Mouse (Mus musculus): ENCODE measurements around the gene D6Ertd527e. TPM values are rescaled to one million over a fixed set of nuclear protein-coding genes. Genes with fewer than 3 reads are reported as not detected.

The D6Ertd527e gene
- polyA plus RNA-seq, 1 experiment from 2014 or later: 0.17 TPM

DNA sequence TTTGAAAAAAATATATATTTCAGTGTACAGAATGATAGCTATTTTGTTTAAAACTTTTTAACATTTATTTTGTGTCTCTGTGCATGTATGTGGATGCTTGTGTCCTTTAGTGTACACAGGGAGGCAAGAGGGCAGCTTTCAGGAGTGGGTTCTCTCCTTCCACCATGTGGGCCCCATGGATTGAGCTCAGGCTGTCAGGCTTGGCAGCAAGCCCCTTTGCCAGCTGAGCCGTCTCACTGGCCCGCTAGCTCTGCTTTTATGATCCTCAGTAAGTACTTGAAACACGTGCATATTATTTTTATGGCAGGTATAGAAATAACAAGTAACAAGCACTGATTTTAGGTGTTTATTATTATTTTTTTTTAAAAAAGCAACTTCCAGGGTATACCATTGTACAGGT lies 29.0 kb downstream of the D6Ertd527e start:
- Histone ChIP-seq H3K27ac (no peak overlapping the region), H3K9me3 (0 out of 2 replicates have a peak, but pooled peaks cover 4% of the 10 kb centered on the region), H3K4me3 (no peak overlapping the region), H3K27me3 (no peaks in the 10 kb centered on the region), H3K4me1 (no peaks in the 10 kb centered on the region), H3K9ac (no peak overlapping the region), H3K4me2 (replicated peaks) (no peak overlapping the region), H3K36me3 (peaks cover 29% of the 10 kb centered on the region)
- WGBS: 95% methylated on average over 3 of the region's 3 CpGs
- no peak for ATAC-seq (ENCODE audit: insufficient number of reproducible peaks, insufficient read depth, low FRiP score, low TSS enrichment)

DNA sequence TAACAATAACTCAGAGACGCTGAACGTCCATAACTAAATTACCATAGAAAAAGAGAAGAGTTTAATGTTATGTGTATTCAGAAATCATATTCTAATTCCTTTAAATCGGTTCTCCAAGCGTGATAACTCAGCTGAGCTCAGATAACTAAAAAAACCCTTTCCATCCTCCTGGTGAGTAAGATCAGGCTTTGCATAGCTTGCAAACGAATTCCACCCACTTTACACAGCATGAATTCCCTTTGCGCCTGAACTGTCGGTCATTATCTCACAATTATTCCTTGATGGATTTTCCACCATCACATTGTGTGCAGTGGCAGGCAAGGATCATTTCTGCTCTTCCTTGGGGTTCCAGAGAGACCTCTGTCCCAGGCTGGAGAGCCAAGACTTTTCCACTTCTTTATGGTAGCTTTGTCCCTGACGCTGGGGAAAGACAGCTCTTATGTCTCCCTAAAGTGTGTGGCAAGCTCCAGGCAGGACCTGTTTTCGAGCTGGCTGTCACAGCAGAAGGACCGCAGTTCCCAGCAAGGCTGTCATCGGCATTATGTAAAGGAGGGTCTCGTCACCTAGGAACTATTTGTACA lies 29.5 kb downstream of the D6Ertd527e start:
- H3K4me1 ChIP-seq: no peaks in the 10 kb centered on the region
- H3K4me3 ChIP-seq: no peak overlapping the region
- ATAC-seq (ENCODE audit: insufficient number of reproducible peaks, insufficient read depth, low FRiP score, low TSS enrichment): no peak
- no peak overlapping the region for H3K9ac ChIP-seq
- H3K27ac ChIP-seq: no peak overlapping the region
- H3K27me3 ChIP-seq: no peaks in the 10 kb centered on the region
- H3K36me3 ChIP-seq: peaks cover 29% of the 10 kb centered on the region
- H3K4me2 ChIP-seq (replicated peaks): no peak overlapping the region
- H3K9me3 ChIP-seq: 0 out of 2 replicates have a peak, but pooled peaks cover 4% of the 10 kb centered on the region
- 82% methylated on average over 12 of the region's 12 CpGs for WGBS

DNA sequence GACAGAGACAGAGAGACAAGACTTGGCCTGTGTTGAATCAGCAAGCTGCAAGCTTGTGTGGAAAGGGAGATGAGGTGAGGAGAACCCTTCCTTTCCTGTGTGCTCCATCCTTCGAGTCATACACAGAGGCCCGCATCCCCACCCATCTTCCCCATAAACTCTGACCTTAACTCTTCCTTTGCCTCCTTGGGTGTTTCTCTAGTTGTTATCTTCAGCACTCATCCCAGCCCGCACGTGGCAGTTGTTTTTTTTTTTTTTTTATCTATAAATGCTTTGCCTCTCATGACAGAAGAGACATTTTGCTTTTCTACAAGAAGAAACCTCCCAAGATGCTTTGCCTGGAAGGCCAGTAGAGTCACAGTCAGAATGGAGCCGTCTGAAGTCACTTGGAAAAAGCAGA lies 33.9 kb downstream of the D6Ertd527e start:
- peaks cover 4% of the 10 kb centered on the region; the same call in 1 of the 2 replicates for H3K4me1 ChIP-seq
- no peak overlapping the region for H3K27ac ChIP-seq
- H3K9me3 ChIP-seq: no peaks in the 10 kb centered on the region
- no peak overlapping the region for H3K4me2 ChIP-seq (replicated peaks)
- WGBS: 85% methylated on average over 5 of the region's 5 CpGs
- no peak overlapping the region for H3K9ac ChIP-seq
- no peaks in the 10 kb centered on the region for H3K27me3 ChIP-seq
- H3K4me3 ChIP-seq: no peak overlapping the region
- ATAC-seq (ENCODE audit: insufficient number of reproducible peaks, insufficient read depth, low FRiP score, low TSS enrichment): no peak
- peaks cover 27% of the 10 kb centered on the region for H3K36me3 ChIP-seq

DNA sequence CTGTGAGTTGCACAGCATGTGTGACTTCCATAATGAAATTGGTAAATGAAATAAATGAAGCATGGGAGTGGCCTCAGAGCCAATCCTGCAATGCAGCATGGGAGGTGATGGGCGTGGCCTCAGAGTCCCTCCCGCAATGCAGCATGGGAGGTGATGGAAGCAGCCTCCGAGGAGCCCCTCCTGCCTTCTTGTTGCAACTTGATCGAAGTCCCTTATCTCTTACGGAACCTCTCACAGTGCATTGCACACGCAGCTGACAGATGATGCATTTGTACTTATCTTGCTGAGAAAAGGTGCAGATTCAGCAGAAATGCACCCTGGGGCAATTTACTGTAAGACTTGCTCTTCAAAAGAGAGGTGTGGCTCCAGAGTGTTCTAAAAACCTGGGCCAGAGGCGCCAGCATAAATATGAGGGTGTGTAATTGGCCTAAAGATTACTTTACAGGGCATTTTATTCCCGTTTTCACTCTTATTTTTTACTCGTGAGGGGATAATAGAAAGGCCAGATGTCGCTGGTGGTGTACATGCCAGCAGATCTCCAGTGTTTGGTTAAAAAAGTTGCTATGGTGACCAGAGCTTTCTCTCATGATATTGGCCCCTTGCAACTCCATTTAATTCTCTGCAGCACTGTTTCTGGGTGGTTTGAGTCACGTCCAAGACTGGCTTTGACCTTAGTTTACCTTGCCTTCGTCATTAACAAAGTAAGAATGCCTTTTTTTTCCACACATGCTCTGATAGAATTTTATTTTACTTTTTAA lies 35.4 kb downstream of the D6Ertd527e start:
- no peaks in the 10 kb centered on the region for H3K27me3 ChIP-seq
- no peak overlapping the region for H3K4me3 ChIP-seq
- no peaks in the 10 kb centered on the region for H3K9me3 ChIP-seq
- H3K4me2 ChIP-seq (replicated peaks): no peak overlapping the region
- peaks cover 4% of the 10 kb centered on the region; the same call in 1 of the 2 replicates for H3K4me1 ChIP-seq
- no peak overlapping the region for H3K27ac ChIP-seq
- H3K36me3 ChIP-seq: peaks cover 20% of the 10 kb centered on the region
- 76% methylated on average over 12 of the region's 12 CpGs for WGBS
- no peak for ATAC-seq (ENCODE audit: insufficient number of reproducible peaks, insufficient read depth, low FRiP score, low TSS enrichment)
- no peak overlapping the region for H3K9ac ChIP-seq

DNA sequence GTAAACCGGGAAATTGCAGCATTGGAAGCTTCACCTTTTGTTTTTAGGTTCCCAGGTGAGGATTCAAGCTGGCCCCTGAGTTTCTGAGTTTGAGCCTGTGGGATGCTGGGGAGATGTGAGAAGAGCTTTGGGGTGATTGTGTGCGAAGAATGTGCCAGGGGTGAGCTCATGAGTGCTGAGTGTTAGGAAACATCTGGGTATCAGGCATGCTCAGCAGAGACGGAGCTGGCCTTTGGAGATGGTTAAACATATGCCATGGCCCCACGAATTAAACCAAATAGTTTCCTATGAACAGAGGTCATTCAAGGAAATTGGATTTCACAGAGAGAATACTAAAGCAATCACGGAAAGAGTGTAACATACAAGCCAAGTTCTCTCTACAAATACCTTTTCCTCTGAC lies 37.7 kb downstream of the D6Ertd527e start:
- Histone ChIP-seq H3K9ac (no peak overlapping the region), H3K36me3 (no peaks in the 10 kb centered on the region), H3K9me3 (no peaks in the 10 kb centered on the region), H3K27me3 (no peaks in the 10 kb centered on the region), H3K4me3 (no peak overlapping the region), H3K4me1 (peaks cover 4% of the 10 kb centered on the region; the same call in 1 of the 2 replicates), H3K4me2 (replicated peaks) (no peak overlapping the region), H3K27ac (no peak overlapping the region)
- no peak for ATAC-seq (ENCODE audit: insufficient number of reproducible peaks, insufficient read depth, low FRiP score, low TSS enrichment)
- WGBS: 64% methylated on average over 5 of the region's 5 CpGs

DNA sequence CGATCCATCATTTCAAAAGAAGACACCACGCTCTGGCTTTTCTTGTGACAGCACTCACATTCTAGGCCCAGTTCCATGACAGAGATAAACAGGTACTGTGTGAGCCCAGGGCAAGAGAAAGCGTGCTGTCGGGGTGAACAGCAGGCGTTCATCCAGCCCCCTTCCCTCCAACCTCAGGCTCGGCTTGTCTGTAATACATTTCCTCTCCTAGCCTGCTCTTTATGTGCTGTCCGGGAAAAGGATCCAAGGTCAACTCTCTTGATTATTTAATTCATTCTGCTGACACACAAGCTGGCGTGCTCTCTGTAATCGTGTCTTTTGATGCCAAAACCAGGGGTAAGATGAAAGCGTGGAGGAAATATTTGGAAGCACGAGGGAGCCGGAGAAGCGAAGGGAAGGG lies 39.0 kb downstream of the D6Ertd527e start:
- Histone ChIP-seq H3K9ac (no peak overlapping the region), H3K4me1 (peaks cover 4% of the 10 kb centered on the region; the same call in 1 of the 2 replicates), H3K9me3 (no peaks in the 10 kb centered on the region), H3K27ac (no peak overlapping the region), H3K27me3 (no peaks in the 10 kb centered on the region), H3K36me3 (no peaks in the 10 kb centered on the region), H3K4me2 (replicated peaks) (no peak overlapping the region), H3K4me3 (no peak overlapping the region)
- ATAC-seq (ENCODE audit: insufficient number of reproducible peaks, insufficient read depth, low FRiP score, low TSS enrichment): no peak
- 63% methylated on average over 13 of the region's 13 CpGs for WGBS

DNA sequence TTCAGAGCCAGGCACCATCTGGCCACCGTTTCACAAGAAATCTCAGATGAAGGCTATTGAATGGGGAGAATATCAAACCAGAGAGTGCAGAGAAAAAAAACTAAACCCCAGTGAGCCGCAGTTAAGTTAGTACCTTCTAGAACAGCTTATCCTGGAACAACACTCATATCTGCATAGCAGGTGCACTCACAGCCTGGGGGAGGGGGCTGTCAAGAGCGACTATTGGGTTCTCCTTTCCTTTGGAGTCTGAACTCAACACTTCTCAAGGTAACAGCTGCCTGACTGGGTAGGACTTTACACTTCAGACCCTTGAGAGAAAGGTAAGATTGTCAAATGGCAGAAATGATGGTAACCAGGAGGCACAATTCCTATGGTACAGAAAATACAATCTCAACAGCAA lies 43.4 kb downstream of the D6Ertd527e start:
- Histone ChIP-seq H3K27me3 (no peaks in the 10 kb centered on the region), H3K4me3 (no peak overlapping the region), H3K36me3 (no peaks in the 10 kb centered on the region), H3K4me2 (replicated peaks) (no peak overlapping the region), H3K9me3 (no peaks in the 10 kb centered on the region), H3K27ac (no peak overlapping the region), H3K9ac (no peak overlapping the region), H3K4me1 (peaks cover 13% of the 10 kb centered on the region)
- 77% methylated on average over 3 of the region's 3 CpGs for WGBS
- no peak for ATAC-seq (ENCODE audit: insufficient number of reproducible peaks, insufficient read depth, low FRiP score, low TSS enrichment)

DNA sequence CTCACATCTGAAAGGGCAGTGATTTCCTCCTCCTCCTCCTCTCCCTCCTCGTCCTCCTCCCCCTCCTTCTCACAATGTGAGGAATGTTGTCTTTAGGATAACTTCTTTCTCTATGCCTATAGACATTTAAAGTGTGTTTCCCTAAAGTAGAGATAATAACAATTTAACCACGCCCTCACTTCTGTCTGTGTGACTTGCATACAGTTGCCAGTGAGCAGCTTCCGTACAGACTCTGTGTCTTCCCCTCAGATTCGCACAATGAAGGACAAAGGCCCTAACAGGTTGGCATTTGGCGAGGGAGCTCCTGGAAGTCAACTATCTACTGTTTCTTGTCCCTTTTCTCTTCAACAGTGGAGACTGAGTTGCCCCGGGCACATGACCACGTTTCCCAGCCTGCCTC lies 45.9 kb downstream of the D6Ertd527e start:
- no peak for ATAC-seq (ENCODE audit: insufficient number of reproducible peaks, insufficient read depth, low FRiP score, low TSS enrichment)
- no peak overlapping the region for H3K4me2 ChIP-seq (replicated peaks)
- no peak overlapping the region for H3K4me3 ChIP-seq
- H3K9me3 ChIP-seq: no peaks in the 10 kb centered on the region
- WGBS: 76% methylated on average over 7 of the region's 7 CpGs
- H3K9ac ChIP-seq: no peak overlapping the region
- H3K4me1 ChIP-seq: peaks cover 14% of the 10 kb centered on the region
- H3K36me3 ChIP-seq: no peaks in the 10 kb centered on the region
- no peak overlapping the region for H3K27ac ChIP-seq
- no peaks in the 10 kb centered on the region for H3K27me3 ChIP-seq

DNA sequence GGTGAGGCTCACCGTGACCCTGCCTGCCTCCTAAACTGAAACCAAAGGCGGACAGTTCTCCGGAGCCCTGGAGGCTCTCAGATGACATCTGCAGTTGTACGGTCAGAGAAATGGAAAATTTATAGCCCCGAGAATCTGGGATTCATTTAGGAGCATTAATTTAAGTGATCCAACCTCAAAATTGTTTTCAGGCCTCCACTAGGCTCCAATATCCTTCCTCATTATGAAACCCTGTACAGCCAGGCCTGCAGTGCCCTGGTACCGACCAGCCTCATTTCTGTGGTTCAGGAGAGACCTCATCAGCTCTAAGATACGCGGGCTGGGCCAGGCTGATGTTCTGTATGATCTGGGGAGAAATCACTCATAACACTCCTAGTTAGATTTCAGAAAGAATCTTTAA lies 46.9 kb downstream of the D6Ertd527e start:
- no peak overlapping the region for H3K4me2 ChIP-seq (replicated peaks)
- no peak overlapping the region for H3K4me3 ChIP-seq
- H3K4me1 ChIP-seq: peaks cover 14% of the 10 kb centered on the region
- no peaks in the 10 kb centered on the region for H3K36me3 ChIP-seq
- H3K27me3 ChIP-seq: no peaks in the 10 kb centered on the region
- no peak for ATAC-seq (ENCODE audit: insufficient number of reproducible peaks, insufficient read depth, low FRiP score, low TSS enrichment)
- 49% methylated on average over 8 of the region's 8 CpGs for WGBS
- H3K27ac ChIP-seq: peak overlapping the region; percentile 66
- no peak overlapping the region for H3K9ac ChIP-seq
- H3K9me3 ChIP-seq: no peaks in the 10 kb centered on the region

DNA sequence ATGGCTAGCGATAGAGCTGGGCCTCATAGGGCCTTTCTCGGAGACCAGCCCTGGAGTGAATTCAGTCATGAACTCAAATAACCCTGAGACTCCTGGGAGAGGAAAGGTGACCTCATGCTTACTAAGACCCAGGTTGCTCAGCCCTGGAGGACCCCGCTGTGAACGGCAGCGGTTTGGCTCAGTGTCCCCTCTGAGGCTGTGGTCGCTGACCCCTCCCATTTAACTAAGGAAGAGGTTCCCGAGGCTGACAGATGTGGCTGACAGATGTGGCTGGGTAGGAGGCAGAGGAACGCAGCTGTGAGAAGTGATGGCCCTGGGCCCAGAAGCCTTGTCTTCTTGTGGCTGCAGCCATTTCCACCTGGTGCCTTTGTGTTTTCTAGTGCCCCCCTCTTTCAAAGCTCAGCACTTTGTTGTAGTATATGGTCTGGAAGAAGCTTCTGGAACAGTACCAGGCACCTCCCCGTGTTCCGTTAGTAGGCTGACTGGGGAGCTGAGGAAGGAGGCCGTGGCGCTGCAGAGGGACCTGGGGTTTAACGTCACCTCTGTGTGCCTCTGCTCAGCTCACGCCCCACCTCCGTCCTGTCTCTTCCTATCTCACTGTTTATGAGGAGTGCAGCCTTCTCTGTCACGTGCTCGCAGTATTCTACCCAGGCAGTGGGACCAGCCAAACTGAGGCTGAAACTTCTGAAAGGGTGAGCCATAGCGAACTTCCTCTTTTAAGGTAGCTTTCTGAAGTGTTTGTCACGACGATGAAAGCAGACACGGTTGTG lies 48.1 kb downstream of the D6Ertd527e start:
- ATAC-seq (ENCODE audit: insufficient number of reproducible peaks, insufficient read depth, low FRiP score, low TSS enrichment): no peak
- no peaks in the 10 kb centered on the region for H3K27me3 ChIP-seq
- no peak overlapping the region for H3K9ac ChIP-seq
- H3K4me1 ChIP-seq: peaks cover 14% of the 10 kb centered on the region
- peaks cover 4% of the 10 kb centered on the region; the same call in 1 of the 2 replicates for H3K36me3 ChIP-seq
- 72% methylated on average over 21 of the region's 21 CpGs for WGBS
- no peak overlapping the region for H3K4me2 ChIP-seq (replicated peaks)
- H3K27ac ChIP-seq: peak overlapping the region; percentile 66; the same call in 1 of the 2 replicates
- H3K4me3 ChIP-seq: no peak overlapping the region
- H3K9me3 ChIP-seq: no peaks in the 10 kb centered on the region

DNA sequence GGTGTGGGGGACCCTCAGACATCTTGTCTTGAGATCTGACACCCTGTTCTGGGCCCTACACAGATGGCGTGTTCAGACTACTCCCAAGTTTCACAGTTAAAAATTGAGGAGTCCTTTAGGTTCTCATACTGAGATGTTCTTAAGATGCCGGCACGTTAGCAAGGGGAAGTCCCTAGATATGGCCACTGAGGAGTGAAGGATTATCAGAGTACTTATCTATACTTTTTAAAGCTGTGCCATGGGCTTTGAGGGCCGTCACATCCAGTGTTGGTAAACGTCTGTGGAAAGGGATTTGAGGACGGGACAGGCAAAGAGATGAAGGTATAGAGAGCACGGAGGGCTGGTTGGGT lies 48.7 kb downstream of the D6Ertd527e start:
- H3K27ac ChIP-seq: no peak overlapping the region
- peaks cover 9% of the 10 kb centered on the region; the same call in 1 of the 2 replicates for H3K36me3 ChIP-seq
- H3K4me3 ChIP-seq: no peak overlapping the region
- no peak for ATAC-seq (ENCODE audit: insufficient number of reproducible peaks, insufficient read depth, low FRiP score, low TSS enrichment)
- WGBS: 84% methylated on average over 7 of the region's 7 CpGs
- peaks cover 14% of the 10 kb centered on the region for H3K4me1 ChIP-seq
- H3K27me3 ChIP-seq: no peaks in the 10 kb centered on the region
- no peak overlapping the region for H3K9ac ChIP-seq
- no peaks in the 10 kb centered on the region for H3K9me3 ChIP-seq
- no peak overlapping the region for H3K4me2 ChIP-seq (replicated peaks)

DNA sequence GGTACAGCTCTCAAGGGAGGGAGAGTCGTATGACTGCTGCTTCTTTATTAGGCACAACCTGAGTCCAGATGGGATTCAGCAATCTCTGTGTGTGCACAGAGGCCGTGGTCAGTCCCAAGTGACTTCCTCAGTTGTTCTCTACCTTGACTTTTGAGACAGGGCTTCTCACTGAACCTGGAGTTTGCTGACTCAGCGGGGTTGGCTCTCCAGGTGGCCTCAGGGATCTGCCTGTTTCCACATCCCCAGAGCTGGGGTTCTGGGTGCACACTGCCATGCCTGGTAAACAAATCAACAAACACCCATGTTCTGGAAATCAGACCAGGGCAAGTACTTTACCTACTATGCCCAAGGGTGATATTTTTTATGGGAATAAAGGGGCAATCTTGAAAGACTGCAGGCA lies 49.3 kb downstream of the D6Ertd527e start:
- Histone ChIP-seq H3K27ac (no peak overlapping the region), H3K36me3 (peaks cover 10% of the 10 kb centered on the region; the same call in 1 of the 2 replicates), H3K9me3 (no peaks in the 10 kb centered on the region), H3K9ac (no peak overlapping the region), H3K27me3 (no peaks in the 10 kb centered on the region), H3K4me1 (peaks cover 14% of the 10 kb centered on the region), H3K4me2 (replicated peaks) (no peak overlapping the region), H3K4me3 (no peak overlapping the region)
- ATAC-seq (ENCODE audit: insufficient number of reproducible peaks, insufficient read depth, low FRiP score, low TSS enrichment): no peak
- 80% methylated on average over 3 of the region's 3 CpGs for WGBS

Measured in embryonic facial prominence, embryonic 12.5 days (tissue).